Mouse (Mus musculus): ENCODE results near the gene Mmab.

DNA sequence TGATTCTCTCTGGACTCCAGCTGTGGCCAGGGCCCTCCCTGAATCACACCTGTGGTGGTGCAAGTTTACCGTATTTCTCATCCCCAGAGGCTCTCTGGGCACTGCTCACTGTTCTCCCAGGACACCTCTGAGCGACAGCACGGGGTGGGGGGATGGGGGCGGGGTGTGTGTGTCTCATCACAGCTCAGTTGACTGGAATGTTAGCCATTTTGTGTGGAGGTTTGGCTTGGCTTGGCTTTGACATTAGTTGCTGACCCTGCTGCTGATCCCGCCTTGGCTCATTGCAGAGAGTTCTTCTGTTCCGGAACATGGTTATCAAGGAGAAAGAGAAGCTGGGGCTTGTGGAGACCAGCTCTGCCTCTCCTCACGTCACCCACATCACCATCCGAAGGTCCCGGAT lies 36.0 kb downstream of the Mmab start:
- TF ChIP-seq CTCF (IDR thresholded peaks at IDR 0.05; ENCODE audit: borderline replicate concordance, extremely low read depth, insufficient read depth, insufficient read length): no peak
- TF ChIP-seq POLR2A (IDR thresholded peaks at IDR 0.05; ENCODE audit: borderline replicate concordance, extremely low read depth, insufficient read depth, insufficient read length, poor library complexity, severe bottlenecking): no peak

Measured in brain, embryonic 14.5 days (tissue).